Mouse (Mus musculus) kidney, adult 2 months (tissue): Measurements from ENCODE around the gene Copg2. TPM values are rescaled to one million over a fixed set of nuclear protein-coding genes. Genes with fewer than 3 reads are reported as not detected.

Source experiments
- DNase-seq: peaks from one replicate; pipeline ENCODE4 v3.0.0; 2021
- H3K27ac ChIP-seq: fragments of 200-500 bp; 2 replicates; pipeline ENCODE4 v1.5.1; 2012; ENCODE audit warnings: low read depth, low read length, control low read depth, inconsistent platforms; ENCODE audit not compliant: insufficient read depth
- H3K27me3 ChIP-seq: fragments of 200-500 bp; replicated peaks from 2 replicates; pipeline ENCODE4 v1.6.1; 2012; ENCODE audit warnings: mild to moderate bottlenecking, moderate library complexity, low read length, inconsistent platforms; ENCODE audit not compliant: control insufficient read depth, insufficient read depth
- H3K36me3 ChIP-seq: fragments of 200-500 bp; 2 replicates; pipeline ENCODE4 v1.6.1; 2012; ENCODE audit warnings: mild to moderate bottlenecking, moderate library complexity, low read length, inconsistent platforms; ENCODE audit not compliant: control insufficient read depth, insufficient read depth
- H3K4me1 ChIP-seq: fragments of 200-500 bp; 2 replicates; pipeline ENCODE4 v1.6.1; 2011; ENCODE audit warnings: low read length; ENCODE audit not compliant: control insufficient read depth, insufficient read depth
- H3K4me3 ChIP-seq: fragments of 200-500 bp; 2 replicates; pipeline ENCODE4 v1.5.1; 2011; ENCODE audit warnings: mild to moderate bottlenecking, low read depth, low read length, control low read depth; ENCODE audit not compliant: insufficient read depth
- CTCF ChIP-seq: fragments of 200-500 bp; conservative IDR thresholded peaks from 2 replicates; pipeline ENCODE4 v1.5.1; 2011; ENCODE audit warnings: low read depth, mild to moderate bottlenecking, control low read depth, low read length, moderate library complexity, mixed read lengths; ENCODE audit not compliant: insufficient read depth, insufficient read length
- POLR2A ChIP-seq: fragments of 200-500 bp; IDR thresholded peaks from one replicate; pipeline ENCODE4 v1.6.1; 2011; ENCODE audit warnings: low read depth, low read length, control low read depth
- WGBS: fragments of 180-500 bp; shearing (Covaris S2); methylation state at CpG from one replicate; pipeline ENCODE4 v1.1.7; 2018; 5-methylcytosine and 5-hydroxymethylcytosine counted together
- polyA plus RNA-seq: library from polyadenylated mRNA; depleted of rRNA; stranded (reverse); fragments of >200 nt; gene quantifications from 2 replicates; pipeline ENCODE4 v1.2.3, GENCODE M21; 2012; rRNA removed

Copg2 gene
- polyA plus RNA-seq: 13.0 and 15.6 TPM in 2 replicates

DNA sequence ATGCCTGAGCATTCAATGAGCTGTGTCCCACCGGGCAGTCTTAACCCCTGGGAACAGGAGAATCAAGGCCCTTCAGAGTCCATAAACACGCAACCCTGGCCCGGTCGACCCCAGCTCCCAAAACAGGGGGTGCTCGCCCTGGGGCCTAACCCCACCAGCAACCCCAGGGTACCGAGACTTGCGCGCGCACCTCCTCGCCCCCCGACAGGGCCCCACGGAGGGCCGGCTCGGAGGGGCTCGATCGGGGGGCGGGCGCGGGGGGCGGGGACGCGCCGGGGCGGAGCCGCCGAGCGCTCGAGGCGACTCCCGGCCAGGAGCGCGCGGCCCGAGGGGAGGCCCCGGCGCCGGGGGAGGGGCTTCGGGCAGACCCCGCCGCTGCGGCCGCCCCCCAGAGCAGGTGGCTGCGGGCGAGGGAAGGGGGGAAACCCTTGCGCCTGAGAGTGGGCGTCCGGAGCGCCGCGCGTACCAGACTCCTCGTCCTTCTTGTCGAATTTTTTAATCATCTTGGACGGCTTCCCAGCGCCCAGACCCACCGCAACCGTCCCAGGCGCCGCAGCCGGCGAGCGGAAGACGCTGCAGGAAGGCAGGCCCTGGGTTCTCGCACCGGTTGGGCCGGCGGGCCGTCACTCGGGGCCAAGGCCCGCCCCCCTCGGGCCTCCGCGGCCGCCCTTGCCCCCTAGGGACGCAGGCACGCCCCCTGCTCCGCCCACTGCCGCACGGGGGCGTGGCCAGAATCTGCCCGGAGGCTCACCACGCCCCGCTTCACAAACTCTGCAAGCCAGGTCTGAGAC lies at the start of gene Copg2:
Copg2 (minus strand) TSS at position 600 of the 791 bp plus-strand sequence.
- WGBS: 2% methylated on average over 80 of the region's 83 CpGs

DNA sequence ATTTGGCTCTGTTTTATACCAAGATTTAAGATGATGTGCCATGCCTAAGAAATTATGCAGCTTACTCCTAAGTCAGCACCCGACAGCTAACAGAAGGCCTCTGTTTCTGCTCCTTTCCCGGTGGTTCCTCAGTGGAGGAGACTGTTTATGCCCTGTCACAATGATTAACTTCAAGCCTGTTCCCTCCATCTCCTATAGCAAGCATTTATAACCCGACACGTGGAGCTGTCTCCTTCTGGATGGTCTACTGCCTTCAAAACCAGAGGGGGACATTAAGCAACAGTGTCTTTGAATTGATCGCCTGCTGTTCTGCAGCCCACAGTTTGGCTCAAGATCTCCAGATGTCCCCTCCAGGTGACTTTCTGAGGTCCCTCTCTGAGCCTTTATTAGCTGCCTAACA lies 42.7 kb upstream of the Copg2 start:
- 28% methylated on average over 5 of the region's 5 CpGs for WGBS
- H3K4me1 ChIP-seq: no peaks in the 10 kb centered on the region
- no peak for DNase-seq
- H3K36me3 ChIP-seq: no peaks in the 10 kb centered on the region
- H3K4me3 ChIP-seq: no peak overlapping the region
- no peaks in the 10 kb centered on the region for H3K27me3 ChIP-seq
- TF ChIP-seq CTCF: no peak
- TF ChIP-seq POLR2A: no peak
- no peak overlapping the region for H3K27ac ChIP-seq

More for the DNA sequence above, at the start of gene Copg2:
- H3K27ac ChIP-seq: peak within 1 kb of the TSS; percentile 41; the same call in 1 of the 2 replicates
- no peaks in the 10 kb centered on the region for H3K36me3 ChIP-seq
- peak within 1 kb of the TSS; percentile 87 for H3K4me3 ChIP-seq
- peak; percentile 39 for TF ChIP-seq POLR2A
- TF ChIP-seq CTCF: no peak
- peak; percentile 97 for DNase-seq
- H3K4me1 ChIP-seq: peaks cover 3% of the 10 kb centered on the region; the same call in 1 of the 2 replicates
- no peaks in the 10 kb centered on the region for H3K27me3 ChIP-seq

DNA sequence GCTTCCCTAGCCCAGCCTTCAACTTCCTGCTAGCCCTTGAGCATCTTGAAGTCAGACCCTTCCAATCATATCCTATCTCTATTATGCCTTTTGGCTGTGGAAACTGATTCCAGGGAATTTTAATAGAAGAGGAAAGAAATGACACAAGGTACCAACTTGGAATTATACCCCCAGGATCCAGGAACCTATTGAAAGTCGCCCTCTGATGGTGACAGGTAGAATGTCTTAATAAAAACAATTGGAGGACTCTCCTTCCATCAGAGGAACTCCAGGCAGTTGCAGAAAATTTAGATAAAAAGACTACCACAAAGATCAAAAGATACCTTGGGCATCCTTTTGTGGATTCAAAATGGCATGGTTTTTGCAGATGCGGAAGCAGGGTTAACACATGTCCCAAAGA lies 26.2 kb upstream of the Copg2 start:
- H3K27ac ChIP-seq: no peak overlapping the region
- H3K4me1 ChIP-seq: peaks cover 2% of the 10 kb centered on the region; the same call in 1 of the 2 replicates
- H3K4me3 ChIP-seq: no peak overlapping the region
- peak; percentile 9 for DNase-seq
- H3K27me3 ChIP-seq: no peaks in the 10 kb centered on the region; the same call in 1 of the 2 replicates
- TF ChIP-seq CTCF (no peak), POLR2A (no peak)
- WGBS: 48% methylated on average over 2 of the region's 2 CpGs
- no peaks in the 10 kb centered on the region for H3K36me3 ChIP-seq

DNA sequence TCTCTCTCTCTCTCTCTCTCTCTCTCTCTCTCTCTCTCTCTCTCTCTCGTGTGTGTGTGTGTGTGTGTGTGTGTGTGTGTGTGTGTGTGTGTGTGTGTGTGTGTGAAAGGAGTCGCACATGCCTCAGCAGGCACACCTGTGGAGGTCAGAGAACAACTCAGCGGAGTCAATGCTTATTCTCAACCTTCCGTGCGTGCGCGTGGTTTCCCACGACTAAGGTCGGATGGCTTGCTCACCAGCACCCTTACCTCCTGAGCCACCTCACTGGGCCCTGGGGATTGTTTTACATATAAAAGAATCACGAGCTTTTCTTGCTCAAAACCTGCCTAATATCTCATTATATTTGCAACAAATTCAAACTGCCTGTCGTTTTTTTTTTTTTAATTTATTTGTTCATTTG lies 25.2 kb upstream of the Copg2 start:
- Histone ChIP-seq H3K27me3 (no peaks in the 10 kb centered on the region; the same call in 1 of the 2 replicates), H3K27ac (no peak overlapping the region), H3K4me1 (peaks cover 2% of the 10 kb centered on the region; the same call in 1 of the 2 replicates), H3K36me3 (no peaks in the 10 kb centered on the region), H3K4me3 (no peak overlapping the region)
- no peak for TF ChIP-seq POLR2A
- no peak for TF ChIP-seq CTCF
- 25% methylated on average over 10 of the region's 11 CpGs for WGBS
- no peak for DNase-seq

DNA sequence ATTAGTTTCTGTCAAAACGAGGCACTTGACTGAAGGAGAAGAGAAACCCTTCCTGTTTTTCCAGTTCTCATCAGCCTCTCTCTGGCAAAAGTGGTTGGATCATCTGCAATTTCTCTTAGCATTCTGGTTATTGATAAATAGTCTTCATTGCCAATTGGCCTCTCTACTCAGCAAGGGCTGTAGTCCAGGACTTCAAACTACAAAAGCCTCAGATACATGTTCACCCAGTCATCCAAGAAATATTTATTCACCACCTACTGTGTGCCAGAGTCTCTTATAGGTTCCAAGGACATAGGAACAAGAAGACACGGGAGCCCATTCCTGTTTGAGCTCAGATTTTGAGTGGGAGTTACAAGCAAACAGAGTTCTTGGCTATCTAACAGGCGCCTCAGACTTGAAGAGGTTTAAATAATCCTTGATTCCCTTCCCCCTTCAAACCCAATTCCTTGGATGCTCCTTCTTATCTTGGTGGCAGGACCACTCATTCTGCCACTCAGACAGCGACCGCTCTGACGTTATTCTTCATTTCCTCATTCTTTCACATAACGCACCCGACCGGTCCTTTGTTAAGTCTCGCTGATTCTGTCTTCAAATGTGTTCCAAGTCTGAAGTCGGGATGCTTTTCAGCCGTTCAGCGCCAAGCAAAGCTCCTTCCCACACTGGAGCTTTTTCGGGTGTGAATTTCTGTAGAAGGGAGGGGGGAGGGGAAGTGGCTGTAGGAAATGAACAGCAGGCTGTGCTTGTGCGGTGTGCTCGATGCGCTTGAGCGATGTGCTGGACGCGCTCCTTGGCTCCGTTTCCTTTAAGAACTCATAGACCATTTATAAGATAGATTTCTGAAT lies 24.5 kb upstream of the Copg2 start:
- H3K27ac ChIP-seq: no peak overlapping the region
- H3K4me3 ChIP-seq: no peak overlapping the region

DNA sequence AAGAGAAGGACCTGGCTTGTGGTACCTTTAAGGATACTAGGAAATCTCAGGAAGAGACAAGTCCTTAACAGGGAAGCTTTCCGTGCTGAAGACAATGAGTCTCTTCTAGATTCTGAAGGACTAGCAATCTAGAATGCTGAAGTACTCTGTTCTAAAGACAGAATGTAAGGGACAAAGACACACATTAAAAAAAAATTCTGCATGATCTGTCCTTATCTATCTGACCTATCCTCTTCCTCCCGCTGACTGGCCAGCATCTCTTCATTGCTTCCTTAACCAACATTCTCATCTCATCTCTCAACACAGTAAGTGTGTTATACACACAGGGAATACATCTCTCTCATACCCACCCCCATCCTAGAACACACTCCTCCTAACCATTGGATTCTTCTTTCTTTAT lies 18.9 kb upstream of the Copg2 start, which contains the start of gene Tsga13:
Tsga13 (minus strand) TSS at position 101 of the 400 bp plus-strand sequence.
- H3K27ac ChIP-seq: no peak within 1 kb of the TSS
- 93% methylated on average over 2 of the region's 2 CpGs for WGBS
- no peak within 1 kb of the TSS for H3K4me3 ChIP-seq
- no peak for DNase-seq
- H3K36me3 ChIP-seq: no peaks in the 10 kb centered on the region
- H3K27me3 ChIP-seq: no peaks in the 10 kb centered on the region
- H3K4me1 ChIP-seq: no peaks in the 10 kb centered on the region
- TF ChIP-seq CTCF: no peak
- no peak for TF ChIP-seq POLR2A

More for the DNA sequence above, 24.5 kb upstream of the Copg2 start:
- H3K27me3 ChIP-seq: no peaks in the 10 kb centered on the region; the same call in 1 of the 2 replicates
- H3K36me3 ChIP-seq: no peaks in the 10 kb centered on the region
- DNase-seq: peak; percentile 35
- WGBS: 24% methylated on average over 21 of the region's 21 CpGs
- peaks cover 2% of the 10 kb centered on the region; the same call in 1 of the 2 replicates for H3K4me1 ChIP-seq
- no peak for TF ChIP-seq POLR2A
- no peak for TF ChIP-seq CTCF
